Mouse (Mus musculus) embryonic fibroblast, embryonic 13.5 days (primary cell): Measurements from ENCODE around the gene Mat1a. TPM values are rescaled to one million over a fixed set of nuclear protein-coding genes. Genes with fewer than 3 reads are reported as not detected.

Experiments used
- H3K27ac ChIP-seq: 2 replicates; pipeline ENCODE4 v1.5.1; 2012; ENCODE audit warnings: low read length, control low read depth, inconsistent platforms; ENCODE audit not compliant: insufficient read depth
- H3K4me1 ChIP-seq: 2 replicates; pipeline ENCODE4 v1.6.1; 2011; ENCODE audit warnings: low read length; ENCODE audit not compliant: control insufficient read depth, insufficient read depth
- H3K4me3 ChIP-seq: 2 replicates; pipeline ENCODE4 v1.5.1; 2011; ENCODE audit warnings: mild to moderate bottlenecking, control low read depth, low read length; ENCODE audit not compliant: insufficient read depth
- CTCF ChIP-seq: IDR thresholded peaks from 2 replicates; pipeline ENCODE4 v1.5.1; 2011; ENCODE audit warnings: mild to moderate bottlenecking, control low read depth, low read length, moderate library complexity, borderline replicate concordance; ENCODE audit not compliant: insufficient read depth
- POLR2A ChIP-seq: IDR thresholded peaks from 2 replicates; pipeline ENCODE4 v1.6.1; 2011; ENCODE audit warnings: low read depth, mild to moderate bottlenecking, control low read depth, low read length, moderate library complexity
- polyA plus RNA-seq: library from polyadenylated mRNA; stranded (reverse); fragments of >200 nt; gene quantifications from 2 replicates; pipeline ENCODE4 v1.2.4, GENCODE M21; 2011; ENCODE audit warnings: low read depth; ENCODE audit not compliant: missing spikeins, insufficient read length

The Mat1a gene
- polyA plus RNA-seq, 1 experiment = not detected

- no peak for TF ChIP-seq CTCF
- no peak for TF ChIP-seq POLR2A
- Histone ChIP-seq H3K27ac (no peak overlapping the region), H3K4me1 (no peaks in the 10 kb centered on the region), H3K4me3 (no peak overlapping the region)
Measured at GRCm38 (mm10) chr14:41094114-41094513, 10.7 kb upstream of the Mat1a start.

DNA sequence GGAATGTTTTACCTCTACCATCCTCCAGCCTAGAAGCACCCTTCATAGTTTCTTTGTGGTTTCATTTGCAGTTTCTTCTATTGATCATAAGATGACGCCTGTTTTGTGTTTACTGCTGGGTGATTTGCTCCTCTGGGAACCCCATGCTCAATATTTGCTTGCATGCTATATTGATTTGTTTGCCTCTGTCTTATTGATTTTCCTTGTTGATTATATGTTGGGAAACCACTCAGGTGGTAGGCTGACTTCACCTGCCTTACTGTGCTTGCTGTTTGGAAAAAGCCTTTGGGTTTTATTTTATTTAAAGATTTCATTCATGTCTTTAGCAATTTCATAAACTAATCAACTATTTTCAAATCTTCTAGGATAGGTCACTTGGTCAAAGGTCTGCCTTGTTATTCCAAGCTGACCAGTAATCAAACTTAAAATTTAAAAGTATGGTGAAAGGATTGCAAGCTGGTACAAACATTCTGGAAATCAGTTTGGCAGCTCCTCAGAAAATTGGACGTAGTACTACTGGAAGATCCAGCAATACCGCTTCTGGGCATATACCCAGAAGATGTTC, 8.5 kb upstream of the Mat1a start:
- Histone ChIP-seq H3K27ac (no peak overlapping the region), H3K4me3 (no peak overlapping the region), H3K4me1 (no peaks in the 10 kb centered on the region)
- TF ChIP-seq CTCF (no peak), POLR2A (no peak)

- Histone ChIP-seq H3K4me3 (no peak overlapping the region), H3K4me1 (no peaks in the 10 kb centered on the region), H3K27ac (no peak overlapping the region)
- TF ChIP-seq CTCF (no peak), POLR2A (no peak)
Measured at GRCm38 (mm10) chr14:41098726-41099125, 6.1 kb upstream of the Mat1a start.

DNA sequence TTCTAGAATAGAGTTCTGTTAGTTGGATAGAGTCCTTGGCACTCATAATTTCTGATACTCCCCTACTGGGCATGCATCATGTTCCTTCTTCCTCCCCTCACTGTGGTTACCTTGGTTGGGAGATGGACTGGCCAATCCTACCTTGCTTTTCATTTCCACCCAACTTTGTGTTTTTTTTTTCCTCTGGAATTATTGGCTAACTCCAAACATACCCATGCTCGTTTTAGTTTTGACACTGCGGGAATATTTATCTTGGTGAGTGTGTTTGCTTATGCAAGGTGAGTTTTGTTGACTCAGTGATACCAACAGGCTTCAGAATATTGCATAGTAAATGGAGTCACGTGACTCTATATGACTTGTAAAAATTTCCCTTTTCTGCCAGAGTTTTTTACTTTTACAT, 4.1 kb upstream of the Mat1a start:
- TF ChIP-seq POLR2A (no peak), CTCF (no peak)
- no peak overlapping the region for H3K27ac ChIP-seq
- H3K4me1 ChIP-seq = no peaks in the 10 kb centered on the region
- no peak overlapping the region for H3K4me3 ChIP-seq

DNA sequence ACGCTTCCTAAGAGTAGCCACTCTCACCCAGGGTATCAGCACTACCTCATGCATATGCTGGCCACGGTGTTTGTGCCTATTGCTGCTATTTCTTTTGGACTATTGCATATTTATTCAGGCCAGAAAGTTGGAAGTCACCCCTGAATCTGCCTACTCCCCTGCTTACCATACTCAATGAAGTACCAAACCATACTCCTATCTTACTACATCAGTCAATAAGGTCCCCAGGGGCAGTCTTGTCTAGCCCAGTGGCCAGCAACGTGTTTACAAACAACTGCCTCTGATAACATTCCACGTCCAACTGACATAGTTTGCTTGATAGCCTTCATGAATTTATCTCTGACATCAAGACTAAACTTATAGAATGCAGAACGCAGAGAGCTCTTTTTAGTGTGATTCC, 3.6 kb upstream of the Mat1a start:
- H3K27ac ChIP-seq = no peak overlapping the region
- no peak for TF ChIP-seq POLR2A
- TF ChIP-seq CTCF = no peak

GRCm38 (mm10) chr14:41102269-41102668, 2.6 kb upstream of the Mat1a start:
- TF ChIP-seq POLR2A (no peak), CTCF (no peak)
- no peak overlapping the region for H3K4me3 ChIP-seq
- H3K4me1 ChIP-seq = no peaks in the 10 kb centered on the region
- H3K27ac ChIP-seq = no peak overlapping the region

More for the DNA sequence above, 3.6 kb upstream of the Mat1a start:
- Histone ChIP-seq H3K4me3 (no peak overlapping the region), H3K4me1 (no peaks in the 10 kb centered on the region)

DNA sequence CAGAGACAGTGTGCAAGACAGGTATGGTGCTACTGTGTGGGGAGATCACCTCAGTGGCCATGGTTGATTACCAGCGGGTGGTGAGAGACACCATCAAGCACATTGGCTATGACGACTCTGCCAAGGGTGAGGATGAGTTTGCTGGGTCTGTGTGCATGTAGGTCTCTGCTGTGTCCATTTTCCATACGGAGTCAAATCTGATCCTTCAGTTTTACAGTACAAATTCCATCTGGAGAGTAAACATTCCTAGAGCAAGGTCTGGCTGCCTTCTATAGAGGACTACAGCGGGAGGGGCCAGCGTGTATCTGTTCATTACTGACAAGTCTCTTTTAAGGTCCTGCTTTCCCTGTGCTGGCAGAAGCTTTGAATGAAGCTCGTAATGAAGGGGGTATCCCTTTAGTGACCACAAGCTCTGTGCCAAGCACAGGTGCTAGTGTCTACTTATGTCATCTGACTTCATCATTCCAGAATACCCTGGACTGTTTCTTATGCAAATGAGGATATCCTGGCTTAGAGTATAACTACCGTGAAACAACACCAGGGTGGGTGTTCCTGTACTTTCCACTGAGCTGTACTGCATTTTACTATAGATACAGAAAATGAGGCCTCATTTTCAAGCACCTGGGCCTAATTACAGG, 6.3 kb downstream of the Mat1a start:
- Histone ChIP-seq H3K4me3 (no peak overlapping the region), H3K27ac (no peak overlapping the region), H3K4me1 (no peaks in the 10 kb centered on the region)
- TF ChIP-seq CTCF (no peak), POLR2A (no peak)

GRCm38 (mm10) chr14:41112944-41113343, 8.1 kb downstream of the Mat1a start:
- TF ChIP-seq POLR2A (no peak), CTCF (no peak)
- no peak overlapping the region for H3K4me3 ChIP-seq
- H3K27ac ChIP-seq = no peak overlapping the region
- no peaks in the 10 kb centered on the region for H3K4me1 ChIP-seq

DNA sequence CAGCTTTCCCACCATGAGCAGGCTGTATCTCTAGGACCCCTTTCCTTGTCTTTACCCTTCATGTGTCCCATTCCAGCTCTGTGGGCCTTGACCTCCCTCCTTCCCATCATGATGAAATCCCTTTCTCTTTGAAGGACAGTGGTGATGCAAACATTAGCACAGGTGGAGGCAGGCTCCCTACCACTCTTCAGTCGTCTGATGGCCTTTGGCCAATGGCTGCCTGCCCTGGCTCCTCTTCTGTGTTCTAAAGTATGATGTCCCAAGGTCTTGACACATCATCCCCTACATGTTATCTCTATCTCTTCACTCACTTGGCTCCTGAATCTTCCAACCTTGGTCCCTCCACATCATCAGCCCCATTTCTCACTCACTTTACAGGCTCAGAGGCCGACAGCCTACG, 11.4 kb downstream of the Mat1a start:
- no peak overlapping the region for H3K4me3 ChIP-seq
- TF ChIP-seq POLR2A (no peak), CTCF (no peak)
- no peak overlapping the region for H3K27ac ChIP-seq
- H3K4me1 ChIP-seq = no peaks in the 10 kb centered on the region

DNA sequence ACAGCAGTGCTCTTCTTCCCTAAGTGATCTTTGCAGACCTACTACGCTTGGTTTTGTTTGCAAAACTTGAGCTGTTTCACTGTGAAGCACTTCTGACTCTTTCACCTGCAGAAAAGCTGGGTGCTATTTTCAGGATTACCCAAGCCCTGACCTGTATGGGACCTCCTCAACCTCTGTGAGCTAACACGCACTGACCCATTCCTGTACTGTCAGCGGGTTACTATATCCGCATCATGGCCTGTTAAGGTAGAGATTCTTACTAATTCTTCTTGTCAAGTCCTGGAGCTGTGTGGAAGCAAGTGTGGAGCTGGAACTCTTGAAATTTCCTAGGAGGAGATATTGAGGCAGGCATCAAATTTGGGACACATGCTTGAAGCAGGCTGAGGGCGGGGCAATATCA, 19.8 kb downstream of the Mat1a start:
- Histone ChIP-seq H3K4me3 (no peak overlapping the region), H3K27ac (no peak overlapping the region), H3K4me1 (no peaks in the 10 kb centered on the region)
- no peak for TF ChIP-seq CTCF
- TF ChIP-seq POLR2A = no peak
